Mouse (Mus musculus) fibroblast of lung, adult 2 months (primary cell): ENCODE measurements around the gene Pygl.
"Not testable (repeated sequence)": the region's sequence is repeated elsewhere in the genome, so short reads cannot be mapped to it uniquely, and the experiment has no call there.

Source experiments
- DNase-seq: peaks from one replicate; pipeline ENCODE4 v3.0.0-alpha.2; 2011; ENCODE audit warnings: low read depth

Gene Pygl

GRCm38 (mm10) chr12:70227121-70227932 lies 4.0 kb downstream of the Pygl start:
- peak; percentile 36 for DNase-seq

GRCm38 (mm10) chr12:70226655-70227054 lies 4.6 kb downstream of the Pygl start:
- no peak for DNase-seq

- DNase-seq, result no peak
These were observed 8.0 kb downstream of the Pygl start for GRCm38 (mm10) chr12:70223331-70223730.

- DNase-seq, result no peak
These were observed 9.9 kb downstream of the Pygl start for GRCm38 (mm10) chr12:70221425-70221824.

GRCm38 (mm10) chr12:70218795-70219540 lies 12.3 kb downstream of the Pygl start:
- no peak for DNase-seq

- no peak for DNase-seq
These were observed 15.0 kb downstream of the Pygl start for GRCm38 (mm10) chr12:70216229-70216800.

- no peak for DNase-seq
These were observed 17.0 kb downstream of the Pygl start for GRCm38 (mm10) chr12:70214281-70214680.

GRCm38 (mm10) chr12:70213601-70214000 lies 17.7 kb downstream of the Pygl start:
- no peak for DNase-seq

GRCm38 (mm10) chr12:70212501-70212900 lies 18.8 kb downstream of the Pygl start:
- DNase-seq, result no peak

- no peak for DNase-seq
These were observed 23.1 kb downstream of the Pygl start for GRCm38 (mm10) chr12:70208214-70208613.

- no peak for DNase-seq
These were observed 26.9 kb downstream of the Pygl start for GRCm38 (mm10) chr12:70204433-70204832.

- no peak for DNase-seq
These were observed 29.3 kb downstream of the Pygl start for GRCm38 (mm10) chr12:70201926-70202529.

- DNase-seq, result no peak
These were observed 34.9 kb downstream of the Pygl start for GRCm38 (mm10) chr12:70196341-70196740.

- no peak for DNase-seq
These were observed 35.9 kb downstream of the Pygl start for GRCm38 (mm10) chr12:70195426-70195825.

- DNase-seq, result no peak
These were observed 39.0 kb downstream of the Pygl start for GRCm38 (mm10) chr12:70192267-70192727.

- DNase-seq, result no peak
These were observed 47.0 kb downstream of the Pygl start for GRCm38 (mm10) chr12:70184173-70184783.

- DNase-seq, result not testable (repeated sequence)
These were observed 47.8 kb downstream of the Pygl start for GRCm38 (mm10) chr12:70183507-70183906.

- no peak for DNase-seq
These were observed 61.3 kb downstream of the Pygl start for GRCm38 (mm10) chr12:70169969-70170368.

- no peak for DNase-seq
These were observed 63.3 kb downstream of the Pygl start for GRCm38 (mm10) chr12:70167950-70168349.

- DNase-seq, result no peak
These were observed 66.5 kb downstream of the Pygl start for GRCm38 (mm10) chr12:70164741-70165140.

- DNase-seq, result no peak
These were observed 70.2 kb downstream of the Pygl start for GRCm38 (mm10) chr12:70161057-70161456.
